ENCODE assay signal across 10 mouse cellular contexts in genomic region chr17:25253760-25254159, GRCm38 (mm10). TPM values are rescaled to one million over a fixed set of nuclear protein-coding genes. Genes with fewer than 3 reads are reported as not detected.
A peak's percentile ranks its signal among the peaks of the same experiment; 100 is the strongest.
DNase-seq lines count a peak whose midpoint lies in the region; ATAC-seq lines count a peak whose summit lies in the region.
"Had no signal": no experiment of that assay in that cellular context is flagged by ENCODE, and none has a peak within 500 bp of the region (broad histone marks: within the 10 kb centered on the region; RNA-seq: fewer than 3 reads in every experiment).

No protein-coding gene starts in this region.

- no peaks in the 10 kb centered on the region for H3K9me3 ChIP-seq in forebrain, embryonic 12.5 days
- no peaks in the 10 kb centered on the region for H3K9me3 ChIP-seq in midbrain, embryonic 10.5 days (replicated peaks)

- ATAC-seq in forebrain, embryonic 12.5 days (ENCODE audit: low FRiP score): no peak
- ATAC-seq: intestine, embryonic 16.5 days had no signal

- 0 out of 2 replicates have a peak overlapping the region, but pooled peaks have one; percentile 26 for H3K27ac ChIP-seq in forebrain, embryonic 12.5 days
- peak overlapping the region; percentile 55 for H3K27ac ChIP-seq in midbrain, embryonic 10.5 days (replicated peaks)

- H3K4me2 ChIP-seq in forebrain, embryonic 12.5 days: peak overlapping the region; percentile 29

- H3K4me1 ChIP-seq in forebrain, embryonic 12.5 days: peaks cover 52% of the 10 kb centered on the region
- peaks cover 59% of the 10 kb centered on the region for H3K4me1 ChIP-seq in midbrain, embryonic 10.5 days

- 0 out of 2 replicates have a peak overlapping the region, but pooled peaks have one; percentile 25 for H3K9ac ChIP-seq in forebrain, embryonic 12.5 days

- 0 out of 2 replicates have a peak, but pooled peaks cover 8% of the 10 kb centered on the region for H3K36me3 ChIP-seq in forebrain, embryonic 12.5 days (replicated peaks)
- H3K36me3 ChIP-seq in midbrain, embryonic 10.5 days: peaks cover 5% of the 10 kb centered on the region

- peaks cover 44% of the 10 kb centered on the region for H3K27me3 ChIP-seq in forebrain, embryonic 12.5 days
- H3K27me3 ChIP-seq in midbrain, embryonic 10.5 days (ENCODE audit: low read depth, poor library complexity, severe bottlenecking): peaks cover 46% of the 10 kb centered on the region

- DNase-seq in brain, adult 2 months (ENCODE audit: low read depth, low spot score): peak; percentile 75
- DNase-seq in midbrain, embryonic 10.5 days (ENCODE audit: low spot score): peak; percentile 52
- DNase-seq in right cerebral cortex, postnatal 10 days (ENCODE audit: low spot score in 2 of 2): peak; percentile 83
- DNase-seq in ovary, postnatal 36 days (ENCODE audit: low spot score): no peak
- DNase-seq in yolk sac, embryonic 10.5 days (ENCODE audit: low spot score): no peak
- no peak for DNase-seq in adrenal gland, postnatal 36 days
- DNase-seq: cerebellum, adult 18-20 months; heart, adult 11 months had no signal

- WGBS in forebrain, embryonic 12.5 days: 22% methylated on average over 10 of the region's 10 CpGs
- 20% methylated on average over 10 of the region's 10 CpGs for whole genome bisulfite sequencing in midbrain, embryonic 10.5 days

- H3K4me3 ChIP-seq in forebrain, embryonic 12.5 days (replicated peaks): 0 out of 2 replicates have a peak overlapping the region, but pooled peaks have one; percentile 2
- H3K4me3 ChIP-seq in midbrain, embryonic 10.5 days: peak overlapping the region; percentile 24; the same call in 1 of the 2 replicates

RNA-seq across cellular contexts. Expression of gene Baiap3, which starts 2.4 kb away (rescaled TPM):
- polyA plus RNA-seq in forebrain, embryonic 12.5 days (2016; fragmentation: Nextera tagmentation; extraction: Ambion mirVana): 2.9 and 3.8 TPM in 2 replicates
- polyA plus RNA-seq in midbrain, embryonic 10.5 days (2016; fragmentation: Nextera tagmentation; extraction: Ambion mirVana): 2.3 and 2.4 TPM in 2 replicates
- total RNA-seq in adrenal gland, postnatal 36 days (2021): 10 to 100 TPM in 1 of 2 experiments, 1 to 10 TPM in 1; 6.9 to 10.7 TPM

RNA-seq across cellular contexts. Expression of gene Tsr3, which starts 13.8 kb away (rescaled TPM):
- polyA plus RNA-seq in forebrain, embryonic 12.5 days (2016; fragmentation: Nextera tagmentation; extraction: Ambion mirVana): 61.0 and 64.2 TPM in 2 replicates
- 74.6 and 80.4 TPM in 2 replicates for polyA plus RNA-seq in midbrain, embryonic 10.5 days (2016; fragmentation: Nextera tagmentation; extraction: Ambion mirVana)
- total RNA-seq in adrenal gland, postnatal 36 days (2021): 10 to 100 TPM; 23.1 to 29.0 TPM

RNA-seq across cellular contexts. Expression of gene Gnptg, which starts 13.8 kb away (rescaled TPM):
- polyA plus RNA-seq in forebrain, embryonic 12.5 days (2016; fragmentation: Nextera tagmentation; extraction: Ambion mirVana): 60.1 and 64.4 TPM in 2 replicates
- polyA plus RNA-seq in midbrain, embryonic 10.5 days (2016; fragmentation: Nextera tagmentation; extraction: Ambion mirVana): 67.0 and 75.3 TPM in 2 replicates
- total RNA-seq in adrenal gland, postnatal 36 days (2021): 10 to 100 TPM; 41.2 to 43.2 TPM

RNA-seq across cellular contexts. Expression of gene Ube2i, which starts 20.7 kb away (rescaled TPM):
- 849 and 866 TPM in 2 replicates for polyA plus RNA-seq in forebrain, embryonic 12.5 days (2016; fragmentation: Nextera tagmentation; extraction: Ambion mirVana)
- polyA plus RNA-seq in midbrain, embryonic 10.5 days (2016; fragmentation: Nextera tagmentation; extraction: Ambion mirVana): 879 and 915 TPM in 2 replicates
- total RNA-seq in adrenal gland, postnatal 36 days (2021): 100 to 1,000 TPM; 242 to 248 TPM

RNA-seq across cellular contexts. Expression of gene Prss34, which starts 44.4 kb away (rescaled TPM):
- polyA plus RNA-seq in forebrain, embryonic 12.5 days (2016; fragmentation: Nextera tagmentation; extraction: Ambion mirVana): not detected in 2 replicates
- not detected in 2 replicates for polyA plus RNA-seq in midbrain, embryonic 10.5 days (2016; fragmentation: Nextera tagmentation; extraction: Ambion mirVana)
- total RNA-seq in adrenal gland, postnatal 36 days (2021): under 1 TPM; 0.30 to 0.43 TPM

Comparison
In these comparisons a context has a peak if more than half of its experiments do, and no peak if none do; other contexts are left out.
1. DNase-seq: peak in brain, adult 2 months (single experiment), midbrain, embryonic 10.5 days (single experiment) and right cerebral cortex, postnatal 10 days (2 of 2); none in ovary, postnatal 36 days (single experiment), yolk sac, embryonic 10.5 days (single experiment) and adrenal gland, postnatal 36 days (0 of 2).